In genomic region chr13:17779923-17780322, GRCm38 (mm10) we compare ENCODE assay signal across 22 mouse cellular contexts.
"Had no signal": no experiment of that assay in that cellular context is flagged by ENCODE, and none has a peak within 500 bp of the region (broad histone marks: within the 10 kb centered on the region; RNA-seq: fewer than 3 reads in every experiment).

No protein-coding gene starts in this region.

- H3K27ac ChIP-seq: kidney, postnatal 0 days; layer of hippocampus, adult 2 months; limb, embryonic 10.5 days; limb, embryonic 13.5 days; liver, embryonic 12.5 days; liver, embryonic 15.5 days; lung, embryonic 15.5 days; midbrain, embryonic 12.5 days; midbrain, embryonic 15.5 days; neural tube, embryonic 12.5 days; neural tube, embryonic 15.5 days; stomach, postnatal 0 days had no signal

- H3K4me3 ChIP-seq: layer of hippocampus, adult 2 months; limb, embryonic 10.5 days; limb, embryonic 13.5 days; liver, embryonic 12.5 days; liver, embryonic 15.5 days; lung, embryonic 15.5 days; midbrain, embryonic 12.5 days; midbrain, embryonic 15.5 days; neural tube, embryonic 12.5 days; neural tube, embryonic 15.5 days had no signal

- H3K4me1 ChIP-seq: limb, embryonic 10.5 days; lung, embryonic 15.5 days; midbrain, embryonic 12.5 days; midbrain, embryonic 15.5 days; neural tube, embryonic 12.5 days had no signal

- H3K9me3 ChIP-seq: limb, embryonic 10.5 days; limb, embryonic 13.5 days; liver, embryonic 15.5 days; lung, embryonic 15.5 days; midbrain, embryonic 15.5 days; neural tube, embryonic 12.5 days; neural tube, embryonic 15.5 days had no signal

- H3K27me3 ChIP-seq: limb, embryonic 13.5 days; liver, embryonic 12.5 days; liver, embryonic 15.5 days; lung, embryonic 15.5 days; midbrain, embryonic 12.5 days; midbrain, embryonic 15.5 days; neural tube, embryonic 12.5 days; neural tube, embryonic 15.5 days had no signal

- DNase-seq: kidney, adult 2 months; kidney, postnatal 25 days; layer of hippocampus, adult 9-11 months; layer of hippocampus, postnatal 36 days; liver; lung, adult 18-20 months; lung, postnatal 10 days; lung, postnatal 36 days; retina, postnatal 1 day; thymus, postnatal 25 days had no signal

- H3K36me3 ChIP-seq: midbrain, embryonic 15.5 days; neural tube, embryonic 15.5 days had no signal

- ATAC-seq: liver, embryonic 12.5 days; midbrain, embryonic 15.5 days had no signal
